Mouse (Mus musculus) MEL (cell line): ENCODE measurements around the gene Rest. TPM values are rescaled to one million over a fixed set of nuclear protein-coding genes. Genes with fewer than 3 reads are reported as not detected.

ENCODE experiments used
- DNase-seq: peaks from one replicate; pipeline ENCODE4 v3.0.0; 2011; ENCODE audit warnings: low read depth, low spot score
- H3K27ac ChIP-seq: 2 replicates; pipeline ENCODE4 v1.5.1; 2012; ENCODE audit warnings: low read depth, mild to moderate bottlenecking, control low read depth, low read length, moderate library complexity; ENCODE audit not compliant: control insufficient read depth
- H3K27me3 ChIP-seq, 2 experiments: fragments of 150-350 bp in 1 of 2; sonication (generic) in 1 of 2; 2 replicates each; pipeline ENCODE4 v1.6.1; 2012; ENCODE audit warnings: low read length in 2 of 2, mild to moderate bottlenecking in 2 of 2, improper control_type of control experiment in 1 of 2, moderate library complexity in 1 of 2; ENCODE audit not compliant: insufficient read depth in 2 of 2, control insufficient read depth in 1 of 2
- H3K36me3 ChIP-seq, 2 experiments: 2 replicates each; pipeline ENCODE4 v1.6.1; 2012 to 2014; ENCODE audit warnings: low read length in 2 of 2, improper control_type of control experiment in 1 of 2, inconsistent platforms in 1 of 2, mild to moderate bottlenecking in 1 of 2; ENCODE audit not compliant: insufficient read depth in 2 of 2, control insufficient read depth in 1 of 2
- H3K4me1 ChIP-seq, 2 experiments: fragments of 150-350 bp in 1 of 2; sonication (generic) in 1 of 2; 2 replicates each; pipeline ENCODE4 v1.6.1; 2012; ENCODE audit warnings: low read length in 2 of 2, improper control_type of control experiment in 1 of 2, mild to moderate bottlenecking in 1 of 2; ENCODE audit not compliant: insufficient read depth in 2 of 2, control insufficient read depth in 1 of 2
- H3K4me3 ChIP-seq, 2 experiments: fragments of 150-350 bp in 1 of 2; sonication (generic) in 1 of 2; 2 replicates each; pipeline ENCODE4 v1.5.1; 2012; ENCODE audit warnings: low read depth in 2 of 2, low read length in 2 of 2, mild to moderate bottlenecking in 2 of 2, moderate library complexity in 2 of 2, control low read depth in 1 of 2, improper control_type of control experiment in 1 of 2; ENCODE audit not compliant: control insufficient read depth in 1 of 2, insufficient read depth in 1 of 2
- H3K79me2 ChIP-seq: 2 replicates; pipeline ENCODE4 v1.6.1; 2012; ENCODE audit warnings: mild to moderate bottlenecking, low read length, moderate library complexity; ENCODE audit not compliant: control insufficient read depth, poor library complexity, insufficient read depth
- H3K9ac ChIP-seq: 2 replicates; pipeline ENCODE4 v1.6.1; 2012; ENCODE audit warnings: low read depth, mild to moderate bottlenecking, control low read depth, low read length, moderate library complexity; ENCODE audit not compliant: control insufficient read depth, poor library complexity, severe bottlenecking
- H3K9me3 ChIP-seq: fragments of 150-350 bp; sonication (generic); replicated peaks from 2 replicates; pipeline ENCODE4 v1.6.1; 2012; ENCODE audit warnings: mild to moderate bottlenecking, low read length, improper control_type of control experiment, moderate library complexity; ENCODE audit not compliant: insufficient read depth
- BHLHE40 ChIP-seq: IDR thresholded peaks from 2 replicates; pipeline ENCODE4 v1.6.1; 2012; ENCODE audit warnings: low read depth, mild to moderate bottlenecking, inconsistent platforms, low read length, improper control_type of control experiment, borderline replicate concordance
- CHD1 ChIP-seq: IDR thresholded peaks from 2 replicates; pipeline ENCODE4 v1.6.1; 2012; ENCODE audit warnings: low read depth, mild to moderate bottlenecking, inconsistent platforms, low read length, improper control_type of control experiment
- CTCF ChIP-seq, 3 experiments: IDR thresholded peaks in 2 of 3; conservative IDR thresholded peaks in 1 of 3; 2 replicates each; pipeline ENCODE4 v1.5.1; 2011 to 2012; ENCODE audit warnings: low read length in 3 of 3, low read depth in 2 of 3, mild to moderate bottlenecking in 2 of 3, improper control_type of control experiment in 1 of 3, inconsistent platforms in 1 of 3, mixed read lengths in 1 of 3, moderate library complexity in 1 of 3; ENCODE audit not compliant: control insufficient read depth in 1 of 3, insufficient read depth in 1 of 3, poor library complexity in 1 of 3, severe bottlenecking in 1 of 3
- EP300 ChIP-seq, 2 experiments: IDR thresholded peaks; 2 replicates each; pipeline ENCODE4 v1.6.1; 2011; ENCODE audit warnings: improper control_type of control experiment in 2 of 2, low read length in 2 of 2, low read depth in 1 of 2, mild to moderate bottlenecking in 1 of 2
- ETS1 ChIP-seq: IDR thresholded peaks from 2 replicates; pipeline ENCODE4 v1.6.1; 2012; ENCODE audit warnings: low read depth, mild to moderate bottlenecking, inconsistent platforms, low read length, improper control_type of control experiment, moderate library complexity
- GABPA ChIP-seq: IDR thresholded peaks from 2 replicates; pipeline ENCODE4 v1.6.1; 2012; ENCODE audit warnings: low read depth, mild to moderate bottlenecking, inconsistent platforms, low read length, improper control_type of control experiment, moderate library complexity
- HCFC1 ChIP-seq: IDR thresholded peaks from 2 replicates; pipeline ENCODE4 v1.6.1; 2012; ENCODE audit warnings: low read depth, mild to moderate bottlenecking, inconsistent platforms, low read length, improper control_type of control experiment, moderate library complexity
- JUND ChIP-seq: IDR thresholded peaks from 2 replicates; pipeline ENCODE4 v1.6.1; 2011; ENCODE audit warnings: low read depth, mild to moderate bottlenecking, improper control_type of control experiment, low read length
- MAZ ChIP-seq: IDR thresholded peaks from 2 replicates; pipeline ENCODE4 v1.6.1; 2012; ENCODE audit warnings: low read depth, mild to moderate bottlenecking, inconsistent platforms, low read length, improper control_type of control experiment
- MEF2A ChIP-seq: IDR thresholded peaks from 2 replicates; pipeline ENCODE4 v1.6.1; 2014; ENCODE audit warnings: low read depth, mild to moderate bottlenecking, inconsistent platforms, low read length, improper control_type of control experiment; ENCODE audit not compliant: poor library complexity, insufficient replicate concordance, severe bottlenecking; ENCODE audit errors: extremely low read depth
- MXI1 ChIP-seq: IDR thresholded peaks from 2 replicates; pipeline ENCODE4 v1.6.1; 2011; ENCODE audit warnings: mild to moderate bottlenecking, low read depth, low read length, improper control_type of control experiment
- MYB ChIP-seq: IDR thresholded peaks from 2 replicates; pipeline ENCODE4 v1.6.1; 2011; ENCODE audit warnings: mild to moderate bottlenecking, low read depth, low read length, improper control_type of control experiment
- MYC ChIP-seq: IDR thresholded peaks from 2 replicates; pipeline ENCODE4 v1.6.1; 2011; ENCODE audit warnings: low read depth, mild to moderate bottlenecking, low read length, improper control_type of control experiment, moderate library complexity
- POLR2A ChIP-seq, 2 experiments: IDR thresholded peaks; 2 replicates each; pipeline ENCODE4 v1.6.1; 2011 to 2012; ENCODE audit warnings: low read length in 2 of 2, mild to moderate bottlenecking in 2 of 2, control low read depth in 1 of 2, improper control_type of control experiment in 1 of 2, low read depth in 1 of 2, moderate library complexity in 1 of 2; ENCODE audit not compliant: control insufficient read depth in 1 of 2, insufficient read depth in 1 of 2, poor library complexity in 1 of 2
- POLR2AphosphoS2 ChIP-seq: IDR thresholded peaks from 2 replicates; pipeline ENCODE4 v1.6.1; 2011; ENCODE audit warnings: low read length, improper control_type of control experiment
- POLR2AphosphoS5 ChIP-seq: IDR thresholded peaks from 2 replicates; pipeline ENCODE4 v1.6.1; 2012; ENCODE audit warnings: low read depth, borderline replicate concordance, mild to moderate bottlenecking, inconsistent platforms, low read length, moderate library complexity, mixed read lengths
- RAD21 ChIP-seq: IDR thresholded peaks from 2 replicates; pipeline ENCODE4 v1.6.1; 2011; ENCODE audit warnings: mild to moderate bottlenecking, low read depth, low read length, improper control_type of control experiment
- RCOR1 ChIP-seq: IDR thresholded peaks from 2 replicates; pipeline ENCODE4 v1.6.1; 2012; ENCODE audit warnings: low read depth, mild to moderate bottlenecking, inconsistent platforms, low read length, improper control_type of control experiment
- SMC3 ChIP-seq: IDR thresholded peaks from 2 replicates; pipeline ENCODE4 v1.6.1; 2011; ENCODE audit warnings: low read depth, low read length, improper control_type of control experiment
- TBP ChIP-seq: IDR thresholded peaks from 2 replicates; pipeline ENCODE4 v1.8.0; 2011; ENCODE audit warnings: low read depth, low read length, improper control_type of control experiment
- TCF12 ChIP-seq: IDR thresholded peaks from 2 replicates; pipeline ENCODE4 v1.6.1; 2014; ENCODE audit warnings: low read depth, mild to moderate bottlenecking, inconsistent platforms, low read length, improper control_type of control experiment, moderate library complexity
- USF2 ChIP-seq, 2 experiments: IDR thresholded peaks; 2 replicates each; pipeline ENCODE4 v1.6.1; 2011 to 2012; ENCODE audit warnings: improper control_type of control experiment in 2 of 2, low read length in 2 of 2, borderline replicate concordance in 1 of 2, inconsistent platforms in 1 of 2, low read depth in 1 of 2, mild to moderate bottlenecking in 1 of 2; ENCODE audit not compliant: insufficient read depth in 1 of 2
- ZC3H11A ChIP-seq: IDR thresholded peaks from 2 replicates; pipeline ENCODE4 v1.6.1; 2012; ENCODE audit warnings: low read depth, mild to moderate bottlenecking, inconsistent platforms, low read length, improper control_type of control experiment
- ZKSCAN1 ChIP-seq: IDR thresholded peaks from 2 replicates; pipeline ENCODE4 v1.6.1; 2012; ENCODE audit warnings: low read depth, mild to moderate bottlenecking, inconsistent platforms, low read length, improper control_type of control experiment, moderate library complexity
- polyA plus RNA-seq, 2 experiments: library from polyadenylated mRNA; stranded (reverse) in 1 of 2; unstranded in 1 of 2; fragments of >175 nt in 1 of 2; fragments of >200 nt in 1 of 2; gene quantifications; 2 replicates each; pipeline versions ENCODE4 v1.2.1 to v1.2.4; 2012; ENCODE audit warnings: low replicate concordance in 2 of 2, low read depth in 1 of 2; ENCODE audit not compliant: insufficient read length in 2 of 2, insufficient read depth in 1 of 2, missing spikeins in 1 of 2
- total RNA-seq: library from RNA; depleted of rRNA; stranded (reverse); fragments of 300-350 nt; gene quantifications from 2 replicates; pipeline ENCODE4 v1.2.3, GENCODE M21; 2012

The Rest gene
- total and polyA plus RNA-seq, 3 experiments, result 7.4 to 20.6 (median 19.3) TPM

GRCm38 (mm10) chr5:77217211-77217610 is 48.1 kb upstream of the Rest start (continued):
- TF ChIP-seq RCOR1, result 0 out of 2 replicates have a peak, but pooled peaks have one; percentile 23
- TF ChIP-seq CHD1, result 0 out of 2 replicates have a peak, but pooled peaks have one; percentile 53

- Histone ChIP-seq H3K9me3 (no peaks in the 10 kb centered on the region), H3K4me3 (peak overlapping the region; percentile 8 to 59; a peak in 1 of 4 replicates), H3K27me3 (0 out of 4 replicates have a peak, but pooled peaks cover 0 to 1% of the 10 kb centered on the region in 2 experiments), H3K9ac (0 out of 2 replicates have a peak overlapping the region, but pooled peaks have one; percentile 10), H3K36me3 (no peaks in the 10 kb centered on the region), H3K79me2 (no peaks in the 10 kb centered on the region), H3K4me1 (peaks cover 3 to 5% of the 10 kb centered on the region in 2 experiments; a peak in 2 of 4 replicates), H3K27ac (no peak overlapping the region)
- peak; percentile 45 for DNase-seq
- TF ChIP-seq EP300 (IDR thresholded peaks at IDR 0.05; ENCODE audit: low read depth in 1 of 2, low read length in 2 of 2) (no peak), CTCF (IDR thresholded peaks at IDR 0.05 in 2 of 3, conservative IDR thresholded peaks at IDR 0.05 in 1 of 3; ENCODE audit: control insufficient read depth in 1 of 3, insufficient read depth in 1 of 3, low read depth in 2 of 3, low read length in 3 of 3, poor library complexity in 1 of 3, severe bottlenecking in 1 of 3) (0 out of 6 replicates have a peak, but pooled peaks of 1 of the 3 experiments have one; percentile 4)
Observed at GRCm38 (mm10) chr5:77217724-77218123, 47.6 kb upstream of the Rest start.

- H3K9ac ChIP-seq, result peak overlapping the region; percentile 7; the same call in 1 of the 2 replicates
- H3K27ac ChIP-seq, result no peak overlapping the region
- no peaks in the 10 kb centered on the region for H3K9me3 ChIP-seq
- peaks cover 0 to 6% of the 10 kb centered on the region in 2 experiments; a peak in 1 of 4 replicates for H3K36me3 ChIP-seq
- H3K27me3 ChIP-seq, result 0 out of 4 replicates have a peak, but pooled peaks cover 0 to 1% of the 10 kb centered on the region in 2 experiments
- DNase-seq, result peak; percentile 81
- peak overlapping the region in 1 of 2 experiments; percentile 5; a peak in 1 of 4 replicates for H3K4me3 ChIP-seq
- no peaks in the 10 kb centered on the region for H3K79me2 ChIP-seq
- peaks cover 2% of the 10 kb centered on the region in 2 experiments; a peak in 1 of 4 replicates for H3K4me1 ChIP-seq
- no peak for TF ChIP-seq GABPA
- TF ChIP-seq RCOR1, result no peak
- no peak for TF ChIP-seq MYB
- TF ChIP-seq HCFC1, result no peak
- 0 out of 4 replicates have a peak, but pooled peaks of 1 of the 2 experiments have one; percentile 20 for TF ChIP-seq EP300 (IDR thresholded peaks at IDR 0.05; ENCODE audit: low read depth in 1 of 2, low read length in 2 of 2)
- 0 out of 2 replicates have a peak, but pooled peaks have one; percentile 35 for TF ChIP-seq TCF12
- peak; percentile 43 for TF ChIP-seq ZC3H11A
- no peak for TF ChIP-seq JUND
- TF ChIP-seq TBP, result 0 out of 2 replicates have a peak, but pooled peaks have one; percentile 21
- TF ChIP-seq MEF2A, result no peak
- TF ChIP-seq RAD21, result peak; percentile 57
- TF ChIP-seq MAZ, result no peak
- TF ChIP-seq POLR2AphosphoS2, result no peak
- no peak for TF ChIP-seq POLR2AphosphoS5
- TF ChIP-seq POLR2A (IDR thresholded peaks at IDR 0.05; ENCODE audit: control insufficient read depth in 1 of 2, insufficient read depth in 1 of 2, low read depth in 1 of 2, low read length in 2 of 2, poor library complexity in 1 of 2), result no peak
- TF ChIP-seq ETS1, result no peak
- TF ChIP-seq CTCF (IDR thresholded peaks at IDR 0.05 in 2 of 3, conservative IDR thresholded peaks at IDR 0.05 in 1 of 3; ENCODE audit: control insufficient read depth in 1 of 3, insufficient read depth in 1 of 3, low read depth in 2 of 3, low read length in 3 of 3, poor library complexity in 1 of 3, severe bottlenecking in 1 of 3), result peak; percentile 84 to 93 (median 91)
- no peak for TF ChIP-seq USF2 (IDR thresholded peaks at IDR 0.05; ENCODE audit: borderline replicate concordance in 1 of 2, insufficient read depth in 1 of 2, low read depth in 1 of 2, low read length in 2 of 2)
- no peak for TF ChIP-seq ZKSCAN1
- peak; percentile 44; the same call in 1 of the 2 replicates for TF ChIP-seq MXI1
- 0 out of 2 replicates have a peak, but pooled peaks have one; percentile 30 for TF ChIP-seq MYC
- TF ChIP-seq BHLHE40, result no peak
- TF ChIP-seq SMC3, result peak; percentile 68
Observed at GRCm38 (mm10) chr5:77223043-77223975, 42.0 kb upstream of the Rest start.
